Comparison of ENCODE assay signal across 17 mouse cellular contexts in the genomic region with DNA sequence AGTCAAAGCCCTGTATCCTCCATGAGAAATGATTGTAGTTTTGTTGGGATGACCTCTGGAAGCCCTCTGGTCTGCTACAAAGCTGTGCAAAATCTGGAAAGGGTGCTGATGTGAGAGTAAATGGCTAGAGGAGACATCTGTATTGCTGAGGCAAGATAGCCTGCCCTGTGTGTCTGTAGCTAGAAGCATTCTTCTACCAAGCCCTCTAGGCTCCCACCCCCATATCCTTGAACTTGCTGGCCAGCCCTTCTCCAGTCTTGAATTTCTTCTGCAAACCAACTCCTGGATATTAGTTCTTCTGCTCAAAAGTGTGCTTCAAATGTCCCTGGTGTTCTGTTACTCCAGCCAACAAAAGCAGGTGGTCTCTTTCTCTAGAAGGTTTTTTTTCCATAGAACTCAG.
"Had no signal": no experiment of that assay in that cellular context is flagged by ENCODE, and none has a peak within 500 bp of the region (broad histone marks: within the 10 kb centered on the region; RNA-seq: fewer than 3 reads in every experiment).

No protein-coding gene starts in this region.

- ATAC-seq: intestine, embryonic 15.5 days had no signal

- DNase-seq: kidney, adult 18-20 months; kidney, postnatal 10 days; kidney, postnatal 4 days; lung, postnatal 4 days; midbrain, embryonic 14.5 days; right cerebral cortex, adult 18-20 months; right cerebral cortex, postnatal 4 days; spleen, adult 18-20 months; thymus, adult 18-20 months; thymus, postnatal 14 days had no signal

- H3K9me3 ChIP-seq: intestine, embryonic 15.5 days; limb, embryonic 15.5 days; midbrain, embryonic 10.5 days; neural tube, embryonic 15.5 days had no signal

- H3K4me2 ChIP-seq: hindbrain, embryonic 14.5 days; intestine, embryonic 15.5 days; limb, embryonic 15.5 days; neural tube, embryonic 15.5 days had no signal

- H3K4me3 ChIP-seq: intestine, embryonic 15.5 days; left cerebral cortex, adult 2 months; limb, embryonic 15.5 days; midbrain, embryonic 10.5 days; myocyte; neural tube, embryonic 15.5 days had no signal

- H3K9ac ChIP-seq: hindbrain, embryonic 14.5 days; intestine, embryonic 15.5 days; limb, embryonic 15.5 days; neural tube, embryonic 15.5 days had no signal

- H3K4me1 ChIP-seq: intestine, embryonic 15.5 days; midbrain, embryonic 10.5 days had no signal

- H3K27me3 ChIP-seq: intestine, embryonic 15.5 days; limb, embryonic 15.5 days; neural tube, embryonic 15.5 days had no signal

- H3K27ac ChIP-seq: hindbrain, embryonic 14.5 days; intestine, embryonic 15.5 days; left cerebral cortex, adult 2 months; limb, embryonic 15.5 days; midbrain, embryonic 10.5 days; neural tube, embryonic 15.5 days had no signal

- H3K36me3 ChIP-seq: intestine, embryonic 15.5 days; limb, embryonic 15.5 days; midbrain, embryonic 10.5 days; neural tube, embryonic 15.5 days had no signal
